Comparison of ENCODE assay signal across 9 mouse cellular contexts in genomic region chr17:31384968-31385627, GRCm38 (mm10). TPM values are rescaled to one million over a fixed set of nuclear protein-coding genes. Genes with fewer than 3 reads are reported as not detected.
A peak's percentile ranks its signal among the peaks of the same experiment; 100 is the strongest.
DNase-seq lines count a peak whose midpoint lies in the region; ATAC-seq and TF ChIP-seq lines count a peak whose summit lies in the region.
"Had no signal": no experiment of that assay in that cellular context is flagged by ENCODE, and none has a peak within 500 bp of the region (broad histone marks: within the 10 kb centered on the region; RNA-seq: fewer than 3 reads in every experiment).

No protein-coding gene starts in this region.

- 34% methylated on average over 8 of the region's 8 CpGs for WGBS in kidney, adult 2 months
- WGBS in hindbrain, postnatal 0 days = 16% methylated on average over 8 of the region's 8 CpGs

- H3K36me3 ChIP-seq in kidney, adult 2 months (ENCODE audit: control insufficient read depth, insufficient read depth, low read length) = no peaks in the 10 kb centered on the region
- no peaks in the 10 kb centered on the region for H3K36me3 ChIP-seq in hindbrain, postnatal 0 days (ENCODE audit: insufficient read depth, low read length)

- no peak; the same call in 1 of the 2 replicates for ATAC-seq in hindbrain, postnatal 0 days
- no peak for ATAC-seq in activated CD4-positive, CD25-positive, alpha-beta regulatory T cell, adult 4 months

- H3K9me3 ChIP-seq in hindbrain, postnatal 0 days (ENCODE audit: low read length) = no peaks in the 10 kb centered on the region

- no peak for TF ChIP-seq POLR2A in kidney, adult 2 months (IDR thresholded peaks at IDR 0.05; ENCODE audit: low read depth, low read length)

- H3K9ac ChIP-seq in hindbrain, postnatal 0 days (replicated peaks; ENCODE audit: low read length) = peak overlapping the region; percentile 64; the same call in 1 of the 2 replicates

- intact Hi-C loops in gastrocnemius, postnatal 14 days (cut with DNase I; ENCODE audit: low total_unique reads) = loop anchor here (5.0 to 10.0 kb wide), 2 partner anchors 42 to 280 kb away; no protein-coding TSS in a partner anchor

- H3K27ac ChIP-seq in kidney, adult 2 months (ENCODE audit: insufficient read depth, low read depth, low read length) = no peak overlapping the region
- H3K27ac ChIP-seq in hindbrain, postnatal 0 days = peak overlapping the region; percentile 78

- peak; percentile 58 for DNase-seq in kidney, postnatal 10 days
- no peak for DNase-seq in kidney, adult 2 months
- peak; percentile 34 for DNase-seq in gastrocnemius, postnatal 14 days
- DNase-seq in hindbrain, postnatal 0 days (ENCODE audit: low spot score) = no peak
- DNase-seq in naive thymus-derived CD4-positive, alpha-beta T cell, adult 2 months (ENCODE audit: low read depth) = peak; percentile 9
- no peak for DNase-seq in spleen, postnatal 10 days (ENCODE audit: low spot score in 2 of 2)
- DNase-seq in left cerebral cortex, adult 8-10 months (ENCODE audit: low spot score in 2 of 2) = no peak

- no peak overlapping the region for H3K4me3 ChIP-seq in kidney, adult 2 months (ENCODE audit: insufficient read depth, low read depth, low read length)
- H3K4me3 ChIP-seq in hindbrain, postnatal 0 days (ENCODE audit: low read length) = no peak overlapping the region

- peaks cover 23% of the 10 kb centered on the region; the same call in 1 of the 2 replicates for H3K4me1 ChIP-seq in kidney, adult 2 months (ENCODE audit: control insufficient read depth, insufficient read depth, low read length)
- H3K4me1 ChIP-seq in hindbrain, postnatal 0 days (ENCODE audit: insufficient read depth, low read length) = peaks cover 37% of the 10 kb centered on the region

- TF ChIP-seq CTCF in kidney, adult 2 months (conservative IDR thresholded peaks at IDR 0.05; ENCODE audit: insufficient read depth, insufficient read length, low read depth, low read length) = no peak
- TF ChIP-seq CTCF in hindbrain, postnatal 0 days (IDR thresholded peaks at IDR 0.05; ENCODE audit: low read depth) = no peak

- peak overlapping the region; percentile 69 for H3K4me2 ChIP-seq in hindbrain, postnatal 0 days (ENCODE audit: low read depth, low read length)

- H3K27me3 ChIP-seq in kidney, adult 2 months (replicated peaks; ENCODE audit: control insufficient read depth, insufficient read depth, low read length) = no peaks in the 10 kb centered on the region
- H3K27me3 ChIP-seq in hindbrain, postnatal 0 days (ENCODE audit: insufficient read depth, low read length) = no peaks in the 10 kb centered on the region

RNA-seq across cellular contexts. Expression of gene Pde9a, which starts 0.9 kb away (rescaled TPM):
- 74.3 and 106 TPM in 2 replicates for polyA plus RNA-seq in kidney, adult 2 months (2012; rRNA removed)
- total RNA-seq in gastrocnemius, postnatal 14 days (2021) = 1 to 10 TPM; 4.5 to 6.5 TPM
- 34.4 and 39.8 TPM in 2 replicates for total RNA-seq in hindbrain, postnatal 0 days (2014; rRNA removed)
- polyA plus RNA-seq in hindbrain, postnatal 0 days (2015; fragmentation: Nextera tagmentation; extraction: Ambion mirVana) = 35.2 and 36.3 TPM in 2 replicates
- polyA plus RNA-seq in activated CD4-positive, CD25-positive, alpha-beta regulatory T cell, adult 4 months (2017; shearing (Covaris generic)) = 1 to 10 TPM in 1 of 2 experiments, not detected in 1; 1.4 TPM
- total RNA-seq in left cerebral cortex, adult 8-10 months (2022) = 10 to 100 TPM; 20.1 to 29.5 (median 22.2) TPM
- total RNA-seq: CH12.LX had no signal

Comparison
In these comparisons a context has a peak if more than half of its experiments do, and no peak if none do; other contexts are left out.
1. DNase-seq: peak in kidney, postnatal 10 days (single experiment), gastrocnemius, postnatal 14 days (single experiment) and naive thymus-derived CD4-positive, alpha-beta T cell, adult 2 months (single experiment); none in kidney, adult 2 months (single experiment), hindbrain, postnatal 0 days (single experiment), spleen, postnatal 10 days (0 of 2) and left cerebral cortex, adult 8-10 months (0 of 2).